Mouse (Mus musculus): ENCODE measurements around the gene Enpp4. TPM values are rescaled to one million over a fixed set of nuclear protein-coding genes. Genes with fewer than 3 reads are reported as not detected.

The Enpp4 gene
- 1.8 and 2.0 TPM in 2 replicates for polyA plus RNA-seq (2011; ENCODE audit: insufficient read depth, insufficient read length, low read depth, missing spikeins)

- no peak within 1 kb of the TSS for H3K27ac ChIP-seq (ENCODE audit: insufficient read depth, low read length)
- 0 out of 2 replicates have a peak, but pooled peaks cover 1% of the 10 kb centered on the region for H3K27me3 ChIP-seq (ENCODE audit: control insufficient read depth, insufficient read depth, low read length, poor library complexity, severe bottlenecking)
- H3K36me3 ChIP-seq (ENCODE audit: control insufficient read depth, insufficient read depth, low read length, poor library complexity, severe bottlenecking): no peaks in the 10 kb centered on the region
- no peaks in the 10 kb centered on the region for H3K9me3 ChIP-seq (replicated peaks; ENCODE audit: control insufficient read depth, insufficient read depth, low read length, poor library complexity, severe bottlenecking)
- H3K4me1 ChIP-seq (ENCODE audit: control insufficient read depth, insufficient read depth, low read length): peaks cover 2% of the 10 kb centered on the region
- peak within 1 kb of the TSS; percentile 65 for H3K4me3 ChIP-seq (ENCODE audit: low read depth, low read length)
- peak within 1 kb of the TSS; percentile 41 for H3K9ac ChIP-seq (ENCODE audit: low read depth, poor library complexity, severe bottlenecking)
- no peak for TF ChIP-seq POLR2A (IDR thresholded peaks at IDR 0.05; ENCODE audit: insufficient read depth, low read length)
- no peak for TF ChIP-seq CTCF (IDR thresholded peaks at IDR 0.05; ENCODE audit: low read depth, low read length)
- peak; percentile 45; the same call in 1 of the 2 replicates for TF ChIP-seq EP300 (IDR thresholded peaks at IDR 0.05; ENCODE audit: insufficient read depth, low read depth, low read length)
These were observed at the start of gene Enpp4 for GRCm38 (mm10) chr17:44105287-44106138. Enpp4 (minus strand) TSS chr17:44105809.

- Histone ChIP-seq H3K4me1 (ENCODE audit: control insufficient read depth, insufficient read depth, low read length) (no peaks in the 10 kb centered on the region), H3K4me3 (ENCODE audit: low read depth, low read length) (no peak overlapping the region), H3K27me3 (ENCODE audit: control insufficient read depth, insufficient read depth, low read length, poor library complexity, severe bottlenecking) (no peaks in the 10 kb centered on the region), H3K36me3 (ENCODE audit: control insufficient read depth, insufficient read depth, low read length, poor library complexity, severe bottlenecking) (no peaks in the 10 kb centered on the region), H3K27ac (ENCODE audit: insufficient read depth, low read length) (no peak overlapping the region), H3K9me3 (replicated peaks; ENCODE audit: control insufficient read depth, insufficient read depth, low read length, poor library complexity, severe bottlenecking) (no peaks in the 10 kb centered on the region; the same call in 1 of the 2 replicates), H3K9ac (ENCODE audit: low read depth, poor library complexity, severe bottlenecking) (no peak overlapping the region)
- TF ChIP-seq EP300 (IDR thresholded peaks at IDR 0.05; ENCODE audit: insufficient read depth, low read depth, low read length): no peak
- no peak for TF ChIP-seq POLR2A (IDR thresholded peaks at IDR 0.05; ENCODE audit: insufficient read depth, low read length)
- TF ChIP-seq CTCF (IDR thresholded peaks at IDR 0.05; ENCODE audit: low read depth, low read length): no peak
These were observed 49.6 kb upstream of the Enpp4 start for GRCm38 (mm10) chr17:44155204-44155603.

GRCm38 (mm10) chr17:44153871-44154270 is 48.3 kb upstream of the Enpp4 start:
- Histone ChIP-seq H3K4me3 (ENCODE audit: low read depth, low read length) (no peak overlapping the region), H3K36me3 (ENCODE audit: control insufficient read depth, insufficient read depth, low read length, poor library complexity, severe bottlenecking) (no peaks in the 10 kb centered on the region), H3K9ac (ENCODE audit: low read depth, poor library complexity, severe bottlenecking) (no peak overlapping the region), H3K4me1 (ENCODE audit: control insufficient read depth, insufficient read depth, low read length) (no peaks in the 10 kb centered on the region), H3K9me3 (replicated peaks; ENCODE audit: control insufficient read depth, insufficient read depth, low read length, poor library complexity, severe bottlenecking) (no peaks in the 10 kb centered on the region), H3K27me3 (ENCODE audit: control insufficient read depth, insufficient read depth, low read length, poor library complexity, severe bottlenecking) (no peaks in the 10 kb centered on the region), H3K27ac (ENCODE audit: insufficient read depth, low read length) (no peak overlapping the region)
- TF ChIP-seq CTCF (IDR thresholded peaks at IDR 0.05; ENCODE audit: low read depth, low read length) (no peak), POLR2A (IDR thresholded peaks at IDR 0.05; ENCODE audit: insufficient read depth, low read length) (no peak), EP300 (IDR thresholded peaks at IDR 0.05; ENCODE audit: insufficient read depth, low read depth, low read length) (no peak)

- Histone ChIP-seq H3K27me3 (ENCODE audit: control insufficient read depth, insufficient read depth, low read length, poor library complexity, severe bottlenecking) (no peaks in the 10 kb centered on the region), H3K36me3 (ENCODE audit: control insufficient read depth, insufficient read depth, low read length, poor library complexity, severe bottlenecking) (no peaks in the 10 kb centered on the region)
- TF ChIP-seq CTCF (IDR thresholded peaks at IDR 0.05; ENCODE audit: low read depth, low read length) (no peak), POLR2A (IDR thresholded peaks at IDR 0.05; ENCODE audit: insufficient read depth, low read length) (no peak), EP300 (IDR thresholded peaks at IDR 0.05; ENCODE audit: insufficient read depth, low read depth, low read length) (no peak)
These were observed 46.3 kb upstream of the Enpp4 start for GRCm38 (mm10) chr17:44151889-44152288.

GRCm38 (mm10) chr17:44151130-44151529 is 45.5 kb upstream of the Enpp4 start:
- H3K9me3 ChIP-seq (replicated peaks; ENCODE audit: control insufficient read depth, insufficient read depth, low read length, poor library complexity, severe bottlenecking): no peaks in the 10 kb centered on the region
- no peaks in the 10 kb centered on the region for H3K4me1 ChIP-seq (ENCODE audit: control insufficient read depth, insufficient read depth, low read length)
- no peaks in the 10 kb centered on the region for H3K27me3 ChIP-seq (ENCODE audit: control insufficient read depth, insufficient read depth, low read length, poor library complexity, severe bottlenecking)
- H3K4me3 ChIP-seq (ENCODE audit: low read depth, low read length): no peak overlapping the region
- H3K36me3 ChIP-seq (ENCODE audit: control insufficient read depth, insufficient read depth, low read length, poor library complexity, severe bottlenecking): no peaks in the 10 kb centered on the region
- no peak overlapping the region for H3K9ac ChIP-seq (ENCODE audit: low read depth, poor library complexity, severe bottlenecking)
- no peak for TF ChIP-seq POLR2A (IDR thresholded peaks at IDR 0.05; ENCODE audit: insufficient read depth, low read length)
- peak; percentile 77 for TF ChIP-seq CTCF (IDR thresholded peaks at IDR 0.05; ENCODE audit: low read depth, low read length)
- H3K27ac ChIP-seq (ENCODE audit: insufficient read depth, low read length): no peak overlapping the region

More at GRCm38 (mm10) chr17:44151889-44152288, 46.3 kb upstream of the Enpp4 start:
- Histone ChIP-seq H3K27ac (ENCODE audit: insufficient read depth, low read length) (no peak overlapping the region), H3K4me3 (ENCODE audit: low read depth, low read length) (no peak overlapping the region), H3K9ac (ENCODE audit: low read depth, poor library complexity, severe bottlenecking) (no peak overlapping the region), H3K4me1 (ENCODE audit: control insufficient read depth, insufficient read depth, low read length) (no peaks in the 10 kb centered on the region), H3K9me3 (replicated peaks; ENCODE audit: control insufficient read depth, insufficient read depth, low read length, poor library complexity, severe bottlenecking) (no peaks in the 10 kb centered on the region)

Measured in ES-Bruce4 (cell line).